Mouse (Mus musculus) embryonic stem cell, embryonic (primary cell): Measurements from ENCODE around the gene Ttll9.

Experiments used
- CTCF ChIA-PET, 4 experiments: fragments of 300-600 bp in 2 of 4; fragments of 350-600 bp in 2 of 4; sonication (Branson Sonifier 250); formaldehyde crosslinking; loops; one replicate each; lab custom pipeline; 2022; ENCODE audit warnings: inconsistent platforms in 2 of 4; lab: Charles Lee
- POLR2A ChIA-PET, 4 experiments: fragments of 300-600 bp in 2 of 4; fragments of 350-600 bp in 2 of 4; sonication (Branson Sonifier 250); formaldehyde crosslinking; loops; one replicate each; lab custom pipeline; 2022; ENCODE audit warnings: antibody characterized with exemption in 4 of 4, inconsistent platforms in 1 of 4; lab: Charles Lee

Gene Ttll9

DNA sequence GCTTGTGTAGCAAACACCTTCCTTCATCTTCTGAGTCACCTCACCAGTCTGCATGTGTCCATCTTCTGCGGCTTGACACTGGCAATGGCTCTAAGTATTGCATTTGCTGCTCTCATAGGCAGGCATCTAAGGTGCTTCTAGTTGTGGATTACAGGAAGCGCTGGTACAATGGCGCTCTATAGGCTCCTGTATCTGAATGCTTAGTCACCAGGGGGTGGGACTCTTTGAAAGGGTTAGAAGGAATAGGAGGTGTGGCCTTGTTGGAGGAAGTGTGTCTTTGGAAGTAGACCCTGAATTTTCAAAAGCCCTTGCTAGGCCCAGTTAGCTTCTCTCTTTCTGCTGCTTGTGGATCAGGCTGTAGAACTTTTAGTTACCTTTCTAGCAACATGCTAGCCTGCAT lies 58.9 kb downstream of the Ttll9 start:
- POLR2A ChIA-PET, result interaction anchor here in 2 of 4 experiments (1.0 to 2.0 kb wide), 2 partner anchors 9 to 12 kb away, joined by 3 to 4 read pairs; no protein-coding TSS in a partner anchor
- CTCF ChIA-PET, result no interaction called here

DNA sequence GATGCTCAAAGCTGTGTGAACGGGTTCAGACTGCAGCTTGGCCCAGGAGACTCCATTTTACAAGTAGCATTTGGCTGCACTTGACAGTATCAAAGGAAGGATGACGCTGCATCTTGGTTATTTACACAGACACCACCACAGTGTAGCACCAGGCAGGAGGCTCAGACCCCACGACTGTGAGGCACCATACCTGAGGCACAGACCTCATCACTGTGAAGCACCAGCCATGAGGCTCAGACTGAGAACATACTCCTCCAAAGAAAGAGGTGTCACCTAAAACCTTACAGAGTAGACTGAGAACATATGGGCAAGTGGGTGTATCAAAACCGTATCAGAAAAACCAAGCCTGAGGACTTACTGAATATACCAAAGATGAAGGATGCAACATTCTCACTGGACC lies 60.6 kb downstream of the Ttll9 start:
- ChIA-PET POLR2A (interaction anchor here in 1 of 4 experiments (2.0 kb wide), 1 partner anchor 10 kb away, joined by 4 read pairs; no protein-coding TSS in a partner anchor), CTCF (no interaction called here)

DNA sequence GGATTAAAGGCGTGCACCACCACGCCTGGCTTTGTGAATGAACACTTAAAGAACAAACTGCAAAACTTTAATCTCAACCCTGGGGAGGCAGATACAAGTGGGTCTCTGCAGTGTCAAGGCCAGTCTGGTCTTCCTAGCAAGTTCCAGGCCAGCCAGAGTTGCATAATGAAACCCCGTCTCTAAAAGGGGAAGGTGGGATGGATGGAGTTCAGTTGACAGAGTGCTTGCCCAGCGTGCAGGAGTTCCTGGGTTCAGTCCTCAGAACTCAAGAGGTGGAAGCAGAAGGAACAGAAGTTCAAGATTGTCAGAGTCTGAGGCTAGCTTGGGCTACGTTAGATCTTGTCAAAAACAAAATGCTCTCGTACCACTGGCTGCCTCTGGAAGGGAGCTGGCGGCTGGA lies 63.8 kb downstream of the Ttll9 start:
- CTCF ChIA-PET, result no interaction called here
- POLR2A ChIA-PET, result no interaction called here

DNA sequence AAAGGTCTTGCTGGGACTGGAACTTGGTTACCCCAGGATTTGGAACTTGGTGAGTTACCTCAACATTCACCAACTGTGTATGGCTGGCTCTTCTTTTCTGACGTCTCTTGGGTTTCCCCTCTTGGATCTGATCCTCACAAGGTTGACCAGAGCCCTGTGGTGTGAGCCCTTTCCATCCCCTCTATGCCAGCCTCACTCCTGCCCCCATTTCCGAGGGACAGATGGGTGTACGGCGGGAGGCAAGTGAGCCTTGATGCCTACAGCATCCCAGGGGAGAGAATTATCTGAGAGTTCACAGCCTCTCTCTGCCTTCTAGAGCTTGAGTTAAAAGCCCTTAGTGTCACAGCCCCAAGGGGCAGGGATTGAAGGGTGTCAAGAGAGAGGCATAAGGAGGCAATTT lies 65.2 kb downstream of the Ttll9 start:
- ChIA-PET POLR2A (interaction anchor here in 1 of 4 experiments (0.7 kb wide), 2 partner anchors 12 to 131 kb away, joined by 3 to 4 read pairs; partner anchors contain the start of gene Pdrg1), CTCF (interaction anchor here in 2 of 4 experiments (0.6 to 0.9 kb wide), 3 partner anchors 43 to 1561 kb away, joined by 3 read pairs; no protein-coding TSS in a partner anchor)

DNA sequence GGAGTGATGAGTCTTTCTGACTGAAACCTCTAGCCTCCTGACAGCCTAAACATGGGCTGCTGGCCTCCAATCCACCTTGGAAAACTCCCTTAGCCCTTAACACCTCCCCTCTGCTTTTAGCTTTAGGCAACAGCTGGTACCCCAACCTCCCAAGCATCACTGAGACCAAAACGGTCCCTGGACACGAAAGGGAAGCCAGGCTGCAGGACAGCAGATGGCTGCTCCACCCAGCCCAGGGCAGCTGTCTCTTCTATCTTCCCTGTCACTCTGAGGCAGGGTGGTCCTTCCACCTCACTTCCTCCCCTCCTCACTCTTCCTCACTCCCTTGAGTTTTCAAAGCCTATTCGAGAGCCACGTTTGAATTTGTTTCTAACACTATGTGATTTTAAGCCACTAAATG lies 68.1 kb downstream of the Ttll9 start:
- ChIA-PET CTCF (interaction anchor here in 1 of 4 experiments (0.6 kb wide), 1 partner anchor 80 kb away, joined by 3 read pairs; no protein-coding TSS in a partner anchor), POLR2A (interaction anchor here in 1 of 4 experiments (1.4 kb wide), 1 partner anchor 11 kb away, joined by 3 read pairs; no protein-coding TSS in a partner anchor)

DNA sequence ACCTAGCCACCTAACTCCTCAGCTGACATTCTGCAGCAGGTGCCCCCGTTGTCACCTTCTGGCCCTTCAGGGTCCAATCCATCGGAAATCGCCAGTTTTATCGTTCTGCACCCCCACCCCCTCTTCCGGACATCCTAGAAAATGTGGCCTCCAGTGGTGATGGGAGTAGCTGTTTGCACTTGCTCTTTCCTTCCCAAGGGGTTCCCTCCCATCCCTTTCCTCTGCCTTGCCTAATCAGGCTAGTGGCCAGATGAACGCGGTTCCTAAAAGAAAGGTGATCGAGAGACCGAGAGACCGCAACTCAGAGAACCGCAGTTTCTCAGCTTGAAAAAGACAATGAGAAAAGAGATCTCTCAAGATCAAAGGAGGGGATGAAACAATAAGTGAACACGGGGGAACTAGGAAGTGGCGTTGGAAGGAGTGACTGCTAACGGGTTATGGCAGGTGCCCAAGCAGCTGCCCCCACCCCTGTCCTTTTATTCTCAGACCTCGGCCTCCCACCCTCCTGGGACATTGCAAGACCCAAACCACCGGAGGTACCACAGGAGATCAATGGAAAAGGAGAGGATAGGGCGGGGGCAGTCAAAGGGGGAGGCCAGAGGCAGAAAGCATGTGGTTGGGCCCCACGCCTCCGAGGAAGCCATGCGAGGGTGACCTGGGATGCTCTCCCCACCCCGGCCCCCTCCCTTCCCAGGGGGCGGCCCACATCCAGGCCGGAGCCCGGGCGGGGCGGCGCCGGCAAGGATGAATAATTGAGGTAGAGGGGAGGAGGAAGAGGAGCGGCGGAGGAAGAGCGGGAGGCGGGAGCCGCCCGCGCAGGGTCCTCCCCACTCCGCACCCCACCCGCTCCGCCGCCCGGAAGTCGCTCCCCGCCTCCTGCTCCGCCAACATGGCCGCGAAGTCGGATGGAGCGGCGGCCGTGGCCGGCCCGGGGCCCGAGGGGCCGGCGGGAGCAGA lies 69.1 kb downstream of the Ttll9 start, which contains the start of gene Xkr7:
Gene Xkr7, plus strand, starts transcription at position 727 of the 957 bp plus-strand sequence.
- POLR2A ChIA-PET, result interaction anchor here in 3 of 4 experiments (0.8 to 1.4 kb wide), 9 partner anchors 10 to 345 kb away, joined by 3 to 4 read pairs (median 3); partner anchors contain the start of genes Mcts2 (in 2 of the 3) and Dusp15 (in 1 of the 3)

DNA sequence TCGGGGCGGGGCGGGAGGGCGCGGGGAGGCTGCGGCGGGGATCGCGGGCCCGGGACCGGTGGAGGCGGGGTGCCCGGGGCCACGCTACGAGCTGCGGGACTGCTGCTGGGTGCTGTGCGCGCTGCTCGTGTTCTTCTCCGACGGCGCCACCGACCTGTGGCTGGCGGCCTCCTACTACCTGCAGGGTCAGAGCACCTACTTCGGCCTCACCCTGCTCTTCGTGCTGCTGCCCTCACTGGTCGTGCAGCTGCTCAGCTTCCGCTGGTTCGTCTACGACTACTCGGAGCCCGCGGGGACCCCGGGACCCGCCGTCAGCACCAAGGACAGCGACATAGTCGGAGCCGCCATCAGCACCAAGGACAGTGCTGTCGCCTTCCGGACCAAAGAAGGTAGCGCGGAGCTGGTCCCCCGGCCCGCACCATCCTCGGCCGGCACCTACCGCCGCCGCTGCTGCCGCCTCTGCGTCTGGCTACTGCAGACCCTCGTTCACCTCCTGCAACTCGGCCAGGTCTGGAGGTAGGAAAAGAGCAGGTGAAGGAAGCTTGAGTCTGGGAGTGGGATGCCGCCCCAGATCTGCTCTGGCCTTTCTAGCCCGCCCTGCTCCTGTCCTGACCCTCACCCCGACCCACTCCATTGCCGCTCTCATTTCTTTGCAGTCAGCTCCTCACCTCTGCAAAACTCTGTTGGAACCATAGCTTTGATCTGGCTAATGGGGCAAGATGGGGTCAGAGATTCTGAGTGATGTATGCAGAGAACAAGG lies 70.0 kb downstream of the Ttll9 start:
- POLR2A ChIA-PET, result interaction anchor here (0.5 to 1.4 kb wide), 16 partner anchors 10 to 1544 kb away, joined by 3 to 5 read pairs (median 3); partner anchors contain the start of genes Mcts2 (in 2 of the 4) and Dusp15 (in 1 of the 4)
- CTCF ChIA-PET, result interaction anchor here in 3 of 4 experiments (0.5 to 1.5 kb wide), 16 partner anchors 17 to 428 kb away, joined by 3 to 6 read pairs (median 3); partner anchors contain the start of genes Defb36 (in 1 of the 3), H13 (in 1 of the 3) and Pdrg1 (in 1 of the 3)

More for the DNA sequence above, 69.1 kb downstream of the Ttll9 start, which contains the start of gene Xkr7:
- CTCF ChIA-PET, result interaction anchor here in 3 of 4 experiments (0.6 to 1.5 kb wide), 9 partner anchors 16 to 335 kb away, joined by 3 to 6 read pairs (median 4); partner anchors contain the start of gene Pdrg1 (in 1 of the 3)

DNA sequence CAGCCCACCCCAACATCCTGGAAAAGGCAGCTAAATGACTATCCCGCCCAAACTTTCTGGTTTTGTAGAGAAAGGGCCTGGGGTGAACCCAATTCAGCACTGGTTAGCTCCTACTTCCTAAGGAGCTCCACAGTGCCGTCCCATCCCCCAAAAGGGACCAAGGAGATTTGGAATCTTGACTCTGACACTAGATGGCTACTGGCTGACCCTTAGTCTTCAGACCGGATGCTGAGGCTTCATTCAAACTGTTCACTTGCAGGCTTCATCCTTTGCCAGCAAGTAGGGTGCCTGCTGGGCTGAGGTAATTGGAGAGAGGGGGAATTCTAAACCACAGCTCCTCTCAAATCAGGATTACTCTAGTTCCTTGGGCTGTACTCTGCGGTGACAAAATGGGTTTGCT lies 70.7 kb downstream of the Ttll9 start:
- CTCF ChIA-PET, result interaction anchor here in 3 of 4 experiments (0.5 to 1.5 kb wide), 15 partner anchors 18 to 429 kb away, joined by 3 to 6 read pairs (median 3); partner anchors contain the start of genes Defb36 (in 1 of the 3), H13 (in 1 of the 3) and Pdrg1 (in 1 of the 3)
- POLR2A ChIA-PET, result interaction anchor here in 3 of 4 experiments (0.5 to 1.4 kb wide), 14 partner anchors 9 to 1543 kb away, joined by 3 to 5 read pairs (median 4); partner anchors contain the start of gene Dusp15 (in 1 of the 3)

DNA sequence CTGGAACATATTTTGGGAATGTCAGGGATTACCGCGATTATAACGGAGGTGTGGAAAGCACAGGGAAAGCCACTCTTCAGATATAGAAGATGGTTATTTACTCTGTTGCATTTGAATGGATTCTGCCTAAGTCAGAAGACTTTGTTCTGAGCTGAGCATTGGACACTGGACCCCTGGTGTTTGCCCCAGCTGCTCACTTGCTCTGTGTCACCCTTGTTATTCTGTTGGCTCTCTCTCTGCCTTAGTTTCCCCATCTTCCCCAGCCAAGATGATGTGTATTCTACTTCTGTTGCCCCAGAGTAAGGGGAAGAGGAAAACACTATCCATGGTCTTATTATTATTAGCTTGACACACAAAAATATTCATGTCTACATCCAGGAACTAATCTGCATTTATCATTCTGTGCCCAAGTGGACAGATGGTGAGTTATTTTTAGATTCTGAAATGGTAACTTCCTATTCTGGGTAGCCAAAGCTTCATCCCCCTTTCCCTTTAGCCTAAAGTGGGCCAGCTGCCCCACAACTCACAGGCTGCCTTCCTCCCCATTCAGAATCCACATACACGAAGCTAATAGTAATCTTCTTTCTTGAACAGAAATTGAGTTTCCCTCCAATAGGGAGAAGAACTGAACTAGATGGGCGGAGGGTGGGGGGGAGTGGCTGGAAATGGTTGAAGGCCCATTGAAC lies 71.4 kb downstream of the Ttll9 start:
- POLR2A ChIA-PET, result interaction anchor here in 2 of 4 experiments (1.1 to 1.2 kb wide), 4 partner anchors 12 to 30 kb away, joined by 3 to 4 read pairs (median 4); no protein-coding TSS in a partner anchor
- CTCF ChIA-PET, result interaction anchor here in 1 of 4 experiments (0.5 to 1.2 kb wide), 3 partner anchors 27 to 148 kb away, joined by 3 to 5 read pairs (median 4); no protein-coding TSS in a partner anchor

DNA sequence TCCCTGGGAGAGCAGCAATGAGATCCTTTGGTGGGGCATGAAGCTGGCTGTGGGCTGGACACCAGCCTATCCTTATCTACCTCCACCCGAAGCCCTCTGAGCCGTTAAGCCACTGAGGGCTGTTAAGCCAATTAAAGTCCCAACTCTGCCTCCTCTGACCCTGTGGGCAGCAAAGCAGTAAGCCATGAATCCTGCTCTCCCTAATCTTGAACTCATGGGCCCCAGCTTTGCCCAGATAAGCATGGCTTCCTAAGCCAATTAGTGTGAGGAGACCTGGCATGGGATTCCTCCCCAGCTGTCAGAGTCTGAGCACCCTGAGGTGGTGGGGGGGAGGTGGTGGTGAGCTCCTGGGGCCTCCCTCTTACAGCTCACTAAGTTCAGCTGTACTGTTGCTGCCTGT lies 74.4 kb downstream of the Ttll9 start:
- ChIA-PET POLR2A (no interaction called here), CTCF (interaction anchor here in 1 of 4 experiments (0.6 to 0.9 kb wide), 3 partner anchors 22 to 284 kb away, joined by 3 to 5 read pairs (median 3); no protein-coding TSS in a partner anchor)

DNA sequence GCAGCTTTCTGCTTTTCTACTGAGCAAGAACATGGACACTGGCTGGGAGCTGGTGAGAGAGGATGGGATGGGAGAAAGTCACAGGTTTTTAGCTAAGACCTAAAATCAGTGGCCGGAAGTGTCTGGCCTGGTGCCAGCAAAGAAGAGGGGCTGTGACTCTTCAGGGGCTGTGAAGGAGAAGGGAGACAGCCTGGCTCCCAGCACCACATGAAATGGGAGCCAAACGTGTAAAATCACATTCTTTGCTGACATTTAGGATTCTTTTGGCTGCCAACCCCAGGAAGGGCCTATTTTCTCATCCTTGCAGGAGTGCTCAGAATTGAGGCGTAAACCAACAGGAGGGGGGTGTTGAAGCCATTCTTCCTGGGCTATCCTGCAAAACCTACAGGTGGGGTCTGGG lies 81.6 kb downstream of the Ttll9 start:
- ChIA-PET POLR2A (interaction anchor here in 1 of 4 experiments (1.0 kb wide), 1 partner anchor 12 kb away, joined by 4 read pairs; the partner anchor contains the start of gene Xkr7), CTCF (interaction anchor here in 1 of 4 experiments (0.5 kb wide), 1 partner anchor 114 kb away, joined by 3 read pairs; no protein-coding TSS in a partner anchor)

DNA sequence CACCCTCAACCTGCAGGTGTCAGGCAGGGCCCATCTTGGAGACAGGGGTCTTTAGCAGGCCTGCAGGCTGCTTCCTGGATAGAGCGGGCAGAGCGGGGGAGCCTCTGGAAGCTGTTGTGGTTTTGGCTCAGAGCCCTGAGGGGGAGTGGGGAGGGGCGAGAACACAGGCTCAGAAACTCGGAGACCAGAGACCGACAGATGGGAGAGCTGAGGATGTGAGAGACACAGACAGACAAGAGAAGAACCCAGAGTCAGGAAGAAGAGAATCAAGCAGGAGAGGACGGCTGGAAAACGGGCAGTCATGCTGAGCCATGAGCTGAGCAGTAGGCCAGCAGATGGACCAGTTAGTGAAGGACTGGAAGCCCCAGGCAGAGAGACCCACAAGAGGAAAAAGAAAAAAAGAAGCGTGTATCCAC lies 83.6 kb downstream of the Ttll9 start:
- ChIA-PET POLR2A (no interaction called here), CTCF (no interaction called here)

DNA sequence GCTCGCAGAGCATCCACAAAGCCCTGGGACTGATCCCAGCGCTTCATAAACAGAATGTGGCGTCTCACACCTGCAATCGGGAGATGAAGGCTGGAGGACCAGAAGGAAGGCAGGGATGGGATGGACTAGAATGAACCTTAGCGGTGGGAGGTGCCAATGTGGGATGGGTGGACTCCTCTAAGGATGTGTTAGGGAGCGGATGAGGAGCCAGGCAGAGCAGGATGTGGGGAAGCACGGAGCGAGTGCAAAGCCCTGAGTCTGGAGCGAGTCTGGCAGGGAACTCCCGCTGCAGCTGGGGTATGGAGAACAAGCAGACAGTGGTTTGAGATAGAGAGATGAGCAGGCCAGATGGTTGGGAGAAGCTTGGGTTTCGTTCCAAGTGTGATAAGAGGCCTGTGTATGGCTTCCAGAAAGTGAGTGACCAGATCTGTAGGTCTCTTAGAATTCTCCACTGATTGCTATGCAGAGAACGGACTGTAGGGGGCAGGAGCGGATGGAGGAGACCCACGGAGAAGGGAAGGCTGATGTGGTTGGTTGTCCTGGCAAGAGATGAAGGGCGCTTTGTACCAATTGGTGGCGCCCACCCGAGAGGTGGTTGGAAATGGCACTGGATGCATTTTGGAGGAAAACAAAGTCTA lies 85.7 kb downstream of the Ttll9 start:
- ChIA-PET POLR2A (interaction anchor here in 1 of 4 experiments (0.6 kb wide), 1 partner anchor 108 kb away, joined by 3 read pairs; no protein-coding TSS in a partner anchor), CTCF (interaction anchor here in 1 of 4 experiments (1.2 to 1.3 kb wide), 2 partner anchors 9 to 33 kb away, joined by 4 read pairs; no protein-coding TSS in a partner anchor)

DNA sequence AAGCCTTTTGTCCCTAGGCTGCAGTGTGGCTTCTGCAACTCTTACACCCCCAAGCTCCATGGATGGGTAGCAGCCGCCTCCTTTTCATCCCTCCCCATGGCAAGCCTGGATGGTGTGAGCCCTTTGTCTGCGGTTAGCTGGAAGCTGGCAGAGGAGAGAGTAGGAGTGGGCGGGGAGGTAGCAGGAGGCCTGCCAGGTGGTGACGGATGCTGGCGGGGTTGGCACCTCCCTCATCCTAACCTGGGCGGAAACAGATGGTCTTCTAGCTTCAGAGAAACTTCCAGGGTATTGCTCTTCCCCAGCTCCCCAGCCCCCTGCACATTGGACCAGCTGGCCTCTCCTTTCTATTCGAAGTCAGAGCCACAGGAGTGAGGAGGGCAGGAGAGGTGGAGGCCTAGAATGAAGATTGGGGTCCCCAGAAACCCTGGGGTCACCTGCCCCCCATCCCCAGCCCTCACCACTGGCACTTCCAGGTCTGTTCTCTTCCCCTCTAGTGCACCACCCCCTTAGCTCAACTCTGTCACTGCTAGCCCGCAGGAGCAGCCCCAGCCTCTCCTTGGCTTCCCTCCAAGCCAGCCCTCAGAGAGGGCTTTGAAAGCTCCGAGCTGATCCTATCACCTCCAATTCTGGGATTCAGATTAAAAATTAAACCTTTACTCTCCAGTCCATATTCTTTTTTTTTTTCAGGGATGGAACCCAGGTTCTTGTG lies 87.2 kb downstream of the Ttll9 start:
- CTCF ChIA-PET, result interaction anchor here in 3 of 4 experiments (0.6 to 2.1 kb wide), 4 partner anchors 19 to 645 kb away, joined by 3 to 9 read pairs (median 3); no protein-coding TSS in a partner anchor
- POLR2A ChIA-PET, result no interaction called here

DNA sequence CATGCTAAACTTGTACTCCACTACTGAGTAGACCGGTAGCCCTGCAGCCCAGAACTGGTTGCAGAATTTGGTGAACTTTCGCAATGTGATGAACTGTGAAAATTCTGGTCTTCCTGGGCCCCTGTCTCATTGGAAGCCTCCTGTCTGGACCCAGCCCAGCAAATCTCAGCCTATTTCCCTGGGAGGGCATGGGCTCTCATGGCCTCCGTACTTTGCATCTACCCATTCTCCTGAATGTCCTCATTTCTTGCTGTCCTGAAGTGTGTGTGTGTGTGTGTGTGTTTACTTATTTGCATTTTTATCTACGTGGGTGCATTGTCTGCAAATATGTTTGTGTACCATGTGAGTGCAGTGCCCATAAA lies 87.7 kb downstream of the Ttll9 start:
- ChIA-PET POLR2A (interaction anchor here in 1 of 4 experiments (1.2 kb wide), 1 partner anchor 17 kb away, joined by 3 read pairs; no protein-coding TSS in a partner anchor), CTCF (interaction anchor here in 3 of 4 experiments (0.6 to 2.1 kb wide), 4 partner anchors 18 to 1044 kb away, joined by 3 to 9 read pairs (median 3); no protein-coding TSS in a partner anchor)
